In genomic region chr9:113458741-113459154, GRCm38 (mm10) we compare ENCODE assay signal across 21 mouse cellular contexts.
A peak's percentile ranks its signal among the peaks of the same experiment; 100 is the strongest.
DNase-seq lines count a peak whose midpoint lies in the region; ATAC-seq and TF ChIP-seq lines count a peak whose summit lies in the region.
"Had no signal": no experiment of that assay in that cellular context is flagged by ENCODE, and none has a peak within 500 bp of the region (broad histone marks: within the 10 kb centered on the region; RNA-seq: fewer than 3 reads in every experiment).

No protein-coding gene starts in this region.

- TF ChIP-seq CTCF in thymus, adult 2 months (IDR thresholded peaks at IDR 0.05; ENCODE audit: borderline replicate concordance, control insufficient read depth, extremely low read depth, insufficient read depth, low read length, poor library complexity), result no peak
- no peak for TF ChIP-seq CTCF in embryonic fibroblast, embryonic 13.5 days (IDR thresholded peaks at IDR 0.05; ENCODE audit: borderline replicate concordance, insufficient read depth, low read length)

- no peak for DNase-seq in thymus, adult 2 months
- DNase-seq in thymus, postnatal 10 days (ENCODE audit: low spot score in 2 of 2), result no peak
- peak; percentile 72 for DNase-seq in ES-E14 (ENCODE audit: low read depth, low spot score)
- DNase-seq in spleen, postnatal 14 days (ENCODE audit: low spot score in 2 of 2), result no peak
- DNase-seq: adrenal gland, adult 2 months; adrenal gland, postnatal 25 days; cerebellum, adult 2 months; cerebellum, postnatal 10 days; gastrocnemius, postnatal 14 days; heart, postnatal 4 days had no signal

- WGBS in thymus, adult 2 months, result 47% methylated on average over 5 of the region's 5 CpGs

- H3K27me3 ChIP-seq in thymus, adult 2 months (ENCODE audit: control insufficient read depth, insufficient read depth, low read length), result no peaks in the 10 kb centered on the region
- H3K27me3 ChIP-seq: heart, embryonic 13.5 days; hindbrain, embryonic 12.5 days had no signal

- in situ Hi-C loops in ES-E14 (cut with MboI; ENCODE audit: low sequenced_read_pairs in 2 of 2, unreplicated experiment in 2 of 2), result no loop called here

- H3K27ac ChIP-seq in thymus, adult 2 months (ENCODE audit: control insufficient read depth, insufficient read depth, low read length), result 0 out of 2 replicates have a peak overlapping the region, but pooled peaks have one; percentile 18
- peak overlapping the region; percentile 96 for H3K27ac ChIP-seq in ES-E14 (ENCODE audit: insufficient read depth, low read depth, low read length, poor library complexity, severe bottlenecking)
- H3K27ac ChIP-seq in embryonic fibroblast, embryonic 13.5 days (ENCODE audit: insufficient read depth, low read length), result peak overlapping the region; percentile 62
- H3K27ac ChIP-seq: embryonic facial prominence, embryonic 10.5 days; heart, embryonic 13.5 days; hindbrain, embryonic 12.5 days had no signal

- H3K4me3 ChIP-seq in thymus, adult 2 months (ENCODE audit: control insufficient read depth, insufficient read depth, low read length), result no peak overlapping the region
- H3K4me3 ChIP-seq in ES-E14 (ENCODE audit: insufficient read depth in 1 of 2, low read depth in 1 of 2, low read length in 2 of 2, poor library complexity in 1 of 2, severe bottlenecking in 1 of 2), result no peak overlapping the region
- no peak overlapping the region for H3K4me3 ChIP-seq in embryonic fibroblast, embryonic 13.5 days (ENCODE audit: insufficient read depth, low read length)
- H3K4me3 ChIP-seq: embryonic facial prominence, embryonic 10.5 days; erythroblast, embryonic 14.5 days; heart, embryonic 13.5 days; hindbrain, embryonic 12.5 days had no signal

- H3K9me3 ChIP-seq in ES-E14 (ENCODE audit: control insufficient read depth, insufficient read depth, low read depth, low read length), result no peaks in the 10 kb centered on the region
- H3K9me3 ChIP-seq: embryonic facial prominence, embryonic 10.5 days; heart, embryonic 13.5 days had no signal

- H3K36me3 ChIP-seq in thymus, adult 2 months (ENCODE audit: control insufficient read depth, insufficient read depth, low read length), result no peaks in the 10 kb centered on the region
- H3K36me3 ChIP-seq in ES-E14 (ENCODE audit: control insufficient read depth, insufficient read depth, low read length, poor library complexity, severe bottlenecking), result no peaks in the 10 kb centered on the region
- H3K36me3 ChIP-seq: embryonic facial prominence, embryonic 10.5 days; heart, embryonic 13.5 days; hindbrain, embryonic 12.5 days had no signal

- ATAC-seq in frontal cortex, adult (ENCODE audit: low TSS enrichment), result no peak
- ATAC-seq: activated CD4-positive, CD25-positive, alpha-beta regulatory T cell, adult 4 months; forebrain, embryonic 16.5 days; hindbrain, embryonic 16.5 days; inflammation-experienced regulatory T-cells, adult 6 months; intestine, postnatal 0 days had no signal

- no peak overlapping the region for H3K9ac ChIP-seq in ES-E14 (ENCODE audit: insufficient read depth, low read depth, low read length, poor library complexity, severe bottlenecking)
- H3K9ac ChIP-seq: heart, embryonic 13.5 days; hindbrain, embryonic 12.5 days had no signal

- no peak for TF ChIP-seq POLR2A in thymus, adult 2 months (IDR thresholded peaks at IDR 0.05; ENCODE audit: control insufficient read depth, extremely low read depth, insufficient read depth, low read length, poor library complexity)
- no peak for TF ChIP-seq POLR2A in embryonic fibroblast, embryonic 13.5 days (IDR thresholded peaks at IDR 0.05; ENCODE audit: low read depth, low read length)

- H3K4me1 ChIP-seq in thymus, adult 2 months (replicated peaks; ENCODE audit: control insufficient read depth, insufficient read depth, low read length), result no peaks in the 10 kb centered on the region
- peaks cover 0 to 25% of the 10 kb centered on the region in 2 experiments; a peak in 3 of 4 replicates for H3K4me1 ChIP-seq in ES-E14 (ENCODE audit: control insufficient read depth in 2 of 2, insufficient read depth in 2 of 2, low read length in 2 of 2, poor library complexity in 1 of 2)
- H3K4me1 ChIP-seq in embryonic fibroblast, embryonic 13.5 days (ENCODE audit: control insufficient read depth, insufficient read depth, low read length), result no peaks in the 10 kb centered on the region
- H3K4me1 ChIP-seq: heart, embryonic 13.5 days had no signal

TF ChIP-seq in ES-E14, 5 proteins besides CTCF, POLR2A, EP300 and RAD21:
- TF ChIP-seq CHD2 (IDR thresholded peaks at IDR 0.05; ENCODE audit: low read depth, low read length) (no peak), HCFC1 (IDR thresholded peaks at IDR 0.05; ENCODE audit: borderline replicate concordance, insufficient read depth, low read length) (no peak), ZNF384 (IDR thresholded peaks at IDR 0.05; ENCODE audit: low read depth, low read length) (no peak), ZC3H11A (IDR thresholded peaks at IDR 0.05; ENCODE audit: borderline replicate concordance, low read depth, low read length) (no peak), MAFK (IDR thresholded peaks at IDR 0.05; ENCODE audit: insufficient read depth, low read depth, low read length) (no peak)

Comparison
In these comparisons a context has a peak if more than half of its experiments do, and no peak if none do; other contexts are left out.
1. H3K27ac ChIP-seq: peak in every context shown above with its lines; median percentile 96 in ES-E14; 62 in embryonic fibroblast, embryonic 13.5 days; 18 in thymus, adult 2 months.